Mouse (Mus musculus): ENCODE measurements around the gene Adarb2. TPM values are rescaled to one million over a fixed set of nuclear protein-coding genes. Genes with fewer than 3 reads are reported as not detected.

Gene Adarb2
- total and polyA plus RNA-seq, 3 experiments: not detected

- no peaks in the 10 kb centered on the region for H3K36me3 ChIP-seq (replicated peaks in 1 of 2; ENCODE audit: control insufficient read depth in 1 of 2, insufficient read depth in 1 of 2, low read length in 1 of 2)
- no peak overlapping the region for H3K4me2 ChIP-seq (ENCODE audit: insufficient read depth, low read depth, poor library complexity, severe bottlenecking)
- H3K27me3 ChIP-seq (replicated peaks): no peaks in the 10 kb centered on the region
- H3K9me3 ChIP-seq (replicated peaks; ENCODE audit: low read length): no peaks in the 10 kb centered on the region
- no peaks in the 10 kb centered on the region for H3K79me2 ChIP-seq (replicated peaks; ENCODE audit: control insufficient read depth, extremely low read depth, insufficient read depth, poor library complexity, severe bottlenecking)
- TF ChIP-seq USF1 (IDR thresholded peaks at IDR 0.05; ENCODE audit: low read depth, low read length): no peak
- TF ChIP-seq POLR2AphosphoS2 (IDR thresholded peaks at IDR 0.05; ENCODE audit: low read depth, low read length): no peak
- no peak for TF ChIP-seq MXI1 (IDR thresholded peaks at IDR 0.05; ENCODE audit: low read depth, low read length)
- no peak for TF ChIP-seq MAFK (IDR thresholded peaks at IDR 0.05; ENCODE audit: insufficient replicate concordance, low read length)
- TF ChIP-seq MAX (IDR thresholded peaks at IDR 0.05; ENCODE audit: low read length): no peak
- no peak for TF ChIP-seq TBP (conservative IDR thresholded peaks at IDR 0.05; ENCODE audit: low read depth, low read length)
- TF ChIP-seq ETS1 (conservative IDR thresholded peaks at IDR 0.05; ENCODE audit: low read depth, low read length): no peak
- no peak for TF ChIP-seq CHD1 (IDR thresholded peaks at IDR 0.05; ENCODE audit: low read depth, low read length)
- no peak for TF ChIP-seq UBTF (IDR thresholded peaks at IDR 0.05; ENCODE audit: low read depth, low read length)
- TF ChIP-seq ZC3H11A (IDR thresholded peaks at IDR 0.05; ENCODE audit: low read depth, low read length): no peak
- TF ChIP-seq NELFE (IDR thresholded peaks at IDR 0.05; ENCODE audit: low read depth, low read length): no peak
- TF ChIP-seq E2F4 (IDR thresholded peaks at IDR 0.05; ENCODE audit: insufficient replicate concordance, low read depth, low read length): no peak
- TF ChIP-seq CHD2 (IDR thresholded peaks at IDR 0.05; ENCODE audit: low read length): no peak
- H3K4me1 ChIP-seq (ENCODE audit: control insufficient read depth in 1 of 2, insufficient read depth in 2 of 2): no peaks in the 10 kb centered on the region
- no peak overlapping the region for H3K27ac ChIP-seq (ENCODE audit: insufficient read depth, low read depth)
- no peak overlapping the region for H3K4me3 ChIP-seq (replicated peaks in 1 of 3; ENCODE audit: low read depth in 2 of 3, low read length in 2 of 3, poor library complexity in 1 of 3)
- DNase-seq (ENCODE audit: extremely low read depth): no peak
- dilution Hi-C loops (cut with MboI; ENCODE audit: extremely low pct_ligation_motif_present, extremely low pct_unique_long_range_greater_than_20kb, low sequenced_read_pairs) (no loop called here), in situ Hi-C loops (cut with MboI; ENCODE audit: low pct_ligation_motif_present, low pct_unique_long_range_greater_than_20kb, low sequenced_read_pairs) (no loop called here)
- H3K9ac ChIP-seq (ENCODE audit: insufficient read depth, low read depth): no peak overlapping the region
These were observed 197.8 kb downstream of the Adarb2 start for GRCm38 (mm10) chr13:8400265-8401041.

GRCm38 (mm10) chr13:8402324-8402873, 199.7 kb downstream of the Adarb2 start:
- in situ Hi-C loops (cut with MboI; ENCODE audit: low pct_ligation_motif_present, low pct_unique_long_range_greater_than_20kb, low sequenced_read_pairs): no loop called here
- no peak for DNase-seq (ENCODE audit: extremely low read depth)
- TF ChIP-seq RCOR1 (conservative IDR thresholded peaks at IDR 0.05; ENCODE audit: low read depth, low read length) (no peak), EP300 (IDR thresholded peaks at IDR 0.05; ENCODE audit: low read length) (no peak), MAFK (IDR thresholded peaks at IDR 0.05; ENCODE audit: insufficient replicate concordance, low read length) (no peak), USF2 (conservative IDR thresholded peaks at IDR 0.05; ENCODE audit: low read depth, low read length) (no peak), JUN (IDR thresholded peaks at IDR 0.05; ENCODE audit: insufficient read depth, low read depth, low read length) (no peak), MYC (IDR thresholded peaks at IDR 0.05; ENCODE audit: low read depth, low read length) (no peak), HCFC1 (IDR thresholded peaks at IDR 0.05; ENCODE audit: low read depth, low read length) (no peak), MXI1 (IDR thresholded peaks at IDR 0.05; ENCODE audit: low read depth, low read length) (no peak), TCF12 (IDR thresholded peaks at IDR 0.05; ENCODE audit: low read depth, low read length) (no peak), IRF4 (IDR thresholded peaks at IDR 0.05; ENCODE audit: low read depth, low read length) (no peak), ZMIZ1 (IDR thresholded peaks at IDR 0.05; ENCODE audit: low read depth, low read length) (no peak), ZKSCAN1 (IDR thresholded peaks at IDR 0.05; ENCODE audit: borderline replicate concordance, low read depth, low read length) (no peak), NRF1 (IDR thresholded peaks at IDR 0.05; ENCODE audit: low read depth, low read length) (no peak), CHD2 (IDR thresholded peaks at IDR 0.05; ENCODE audit: low read length) (no peak), CTCF (conservative IDR thresholded peaks at IDR 0.05 in 1 of 2, IDR thresholded peaks at IDR 0.05 in 1 of 2; ENCODE audit: low read depth in 2 of 2, low read length in 2 of 2) (no peak), MEF2A (IDR thresholded peaks at IDR 0.05; ENCODE audit: borderline replicate concordance, low read depth, low read length) (no peak)
- Histone ChIP-seq H3K9me3 (replicated peaks; ENCODE audit: low read length) (no peaks in the 10 kb centered on the region), H3K4me3 (replicated peaks in 1 of 3; ENCODE audit: low read depth in 2 of 3, low read length in 2 of 3, poor library complexity in 1 of 3) (no peak overlapping the region), H3K36me3 (replicated peaks in 1 of 2; ENCODE audit: control insufficient read depth in 1 of 2, insufficient read depth in 1 of 2, low read length in 1 of 2) (no peaks in the 10 kb centered on the region), H3K4me2 (ENCODE audit: insufficient read depth, low read depth, poor library complexity, severe bottlenecking) (no peak overlapping the region), H3K79me2 (replicated peaks; ENCODE audit: control insufficient read depth, extremely low read depth, insufficient read depth, poor library complexity, severe bottlenecking) (no peaks in the 10 kb centered on the region), H3K27me3 (replicated peaks) (no peaks in the 10 kb centered on the region), H3K9ac (ENCODE audit: insufficient read depth, low read depth) (no peak overlapping the region), H3K4me1 (ENCODE audit: control insufficient read depth in 1 of 2, insufficient read depth in 2 of 2) (no peaks in the 10 kb centered on the region), H3K27ac (ENCODE audit: insufficient read depth, low read depth) (no peak overlapping the region)
- dilution Hi-C loops (cut with MboI; ENCODE audit: extremely low pct_ligation_motif_present, extremely low pct_unique_long_range_greater_than_20kb, low sequenced_read_pairs): no loop called here
